Mouse (Mus musculus) stomach, embryonic 14.5 days (tissue): Measurements from ENCODE around the gene Abcb11. TPM values are rescaled to one million over a fixed set of nuclear protein-coding genes. Genes with fewer than 3 reads are reported as not detected.
"Not testable (repeated sequence)": the region's sequence is repeated elsewhere in the genome, so short reads cannot be mapped to it uniquely, and the experiment has no call there.

Experiments
- ATAC-seq: fragments of 200-750 bp; cut with Nextera tagmentation; 2 replicates; pipeline ENCODE4 v1.8.0; 2017; ENCODE audit warnings: low read depth, moderate TSS enrichment; ENCODE audit not compliant: insufficient number of reproducible peaks, insufficient read depth, low FRiP score
- H3K27ac ChIP-seq: fragments of 300-500 bp; sonication (generic); 2 replicates; pipeline ENCODE4 v1.5.1; 2014; ENCODE audit warnings: mild to moderate bottlenecking, low read length, moderate library complexity, mixed read lengths
- H3K27me3 ChIP-seq: fragments of 300-500 bp; sonication (generic); 2 replicates; pipeline ENCODE4 v1.6.1; 2014; ENCODE audit warnings: low read length, control low read depth, mixed read lengths; ENCODE audit not compliant: control insufficient read depth, insufficient read depth
- H3K36me3 ChIP-seq: fragments of 300-500 bp; sonication (generic); 2 replicates; pipeline ENCODE4 v1.6.1; 2014; ENCODE audit warnings: mild to moderate bottlenecking, control low read depth, low read length, moderate library complexity, mixed read lengths; ENCODE audit not compliant: control insufficient read depth, insufficient read depth
- H3K4me1 ChIP-seq: fragments of 300-500 bp; sonication (generic); 2 replicates; pipeline ENCODE4 v1.6.1; 2014; ENCODE audit warnings: low read length, control low read depth, mixed read lengths; ENCODE audit not compliant: control insufficient read depth, insufficient read depth
- H3K4me2 ChIP-seq: fragments of 300-500 bp; sonication (generic); replicated peaks from 2 replicates; pipeline ENCODE4 v1.6.1; 2014; ENCODE audit warnings: low read depth, low read length, control low read depth
- H3K4me3 ChIP-seq: fragments of 300-500 bp; sonication (generic); 2 replicates; pipeline ENCODE4 v1.5.1; 2014; ENCODE audit warnings: low read depth, low read length, control low read depth
- H3K9ac ChIP-seq: fragments of 300-500 bp; sonication (generic); replicated peaks from 2 replicates; pipeline ENCODE4 v1.6.1; 2014; ENCODE audit warnings: low read depth, mild to moderate bottlenecking, control low read depth, low read length, moderate library complexity, mixed read lengths
- H3K9me3 ChIP-seq: fragments of 300-500 bp; sonication (generic); 2 replicates; pipeline ENCODE4 v1.6.1; 2016; ENCODE audit warnings: low read depth, low read length, control low read depth; ENCODE audit not compliant: control insufficient read depth
- WGBS: fragments of 180-500 bp; shearing (Covaris S2); extraction: QIAGEN DNeasy Blood & Tissue Kit; methylation state at CpG from one replicate; pipeline ENCODE4 v1.1.7; 2014; 5-methylcytosine and 5-hydroxymethylcytosine counted together
- polyA plus RNA-seq: library from polyadenylated mRNA; unstranded; fragments of >200 nt; fragmentation: Nextera tagmentation; extraction: Ambion mirVana; gene quantifications from 2 replicates; pipeline ENCODE4 v1.2.1, GENCODE M21; 2014

Abcb11 gene
- polyA plus RNA-seq, 1 experiment from 2014 or later: not detected

DNA sequence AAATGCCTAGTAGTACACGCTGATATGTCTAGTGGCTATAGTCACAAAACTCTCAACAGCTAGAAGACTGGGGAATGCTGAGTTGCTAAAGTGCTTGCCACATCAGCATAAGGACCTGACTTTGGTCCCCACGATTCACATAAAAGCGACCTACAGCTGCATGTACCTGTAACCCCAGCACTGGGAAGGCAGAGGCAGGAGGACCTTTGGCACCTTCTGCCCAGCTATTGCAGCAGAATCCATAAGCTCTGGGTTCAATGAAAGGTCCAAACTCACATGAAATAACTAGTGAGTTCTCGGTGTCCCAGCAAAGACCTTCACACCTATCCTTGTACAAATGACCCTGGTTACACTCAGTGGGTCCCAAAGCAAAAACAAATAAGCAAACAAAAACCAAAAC lies 31.1 kb downstream of the Abcb11 start:
- ATAC-seq: no peak
- H3K27ac ChIP-seq: no peak overlapping the region
- H3K36me3 ChIP-seq: no peaks in the 10 kb centered on the region

DNA sequence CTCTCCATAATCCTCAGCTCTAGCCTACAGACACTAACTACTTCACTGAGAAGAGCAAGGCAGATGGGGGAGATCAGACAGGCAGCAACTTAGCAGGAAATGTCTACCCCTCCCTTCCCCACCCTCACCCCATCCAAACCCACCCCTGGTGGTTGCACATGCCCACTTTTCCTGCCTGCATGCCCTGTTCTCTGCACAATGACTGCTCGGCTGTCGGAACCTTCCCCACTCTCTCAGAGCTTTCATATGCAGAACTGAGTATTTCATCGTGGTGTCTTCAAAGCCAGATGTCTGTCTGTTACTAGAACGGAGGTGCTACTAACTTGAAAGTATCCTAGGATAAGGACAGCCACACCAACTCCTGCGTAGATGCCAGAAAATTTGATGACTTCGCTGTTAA lies 34.3 kb downstream of the Abcb11 start:
- 72% methylated on average over 6 of the region's 6 CpGs for WGBS
- Histone ChIP-seq H3K36me3 (no peaks in the 10 kb centered on the region), H3K4me3 (no peak overlapping the region), H3K9ac (no peak overlapping the region), H3K27me3 (no peaks in the 10 kb centered on the region), H3K9me3 (no peaks in the 10 kb centered on the region), H3K27ac (no peak overlapping the region), H3K4me1 (no peaks in the 10 kb centered on the region), H3K4me2 (no peak overlapping the region)
- ATAC-seq: no peak

More for the DNA sequence above, 31.1 kb downstream of the Abcb11 start:
- Histone ChIP-seq H3K4me1 (no peaks in the 10 kb centered on the region), H3K9me3 (no peaks in the 10 kb centered on the region), H3K27me3 (no peaks in the 10 kb centered on the region), H3K9ac (no peak overlapping the region), H3K4me2 (no peak overlapping the region), H3K4me3 (no peak overlapping the region)
- 95% methylated on average over 4 of the region's 4 CpGs for WGBS

DNA sequence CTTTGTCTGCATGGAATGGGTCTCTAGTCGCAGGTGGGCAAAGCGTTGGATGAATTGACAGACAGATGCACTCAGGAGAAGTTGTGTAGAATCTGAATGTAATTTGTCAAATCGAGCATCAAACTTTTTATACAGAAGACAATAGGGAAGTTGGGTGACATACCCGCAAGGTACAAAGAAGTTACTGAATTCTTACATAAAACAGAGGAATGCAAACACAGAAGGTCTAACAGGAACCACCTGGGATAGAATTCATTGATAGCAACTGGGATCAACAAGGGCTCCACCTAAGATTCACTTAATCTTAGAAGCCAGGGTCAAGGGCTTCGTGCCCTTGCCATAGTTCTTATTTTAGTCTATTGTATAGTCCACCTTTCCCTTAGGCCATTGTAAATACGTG lies 41.8 kb downstream of the Abcb11 start:
- 93% methylated on average over 5 of the region's 6 CpGs for WGBS
- not testable (repeated sequence) for H3K27ac ChIP-seq, H3K27me3 ChIP-seq, H3K9me3 ChIP-seq, H3K36me3 ChIP-seq, H3K9ac ChIP-seq, H3K4me3 ChIP-seq, ATAC-seq, H3K4me2 ChIP-seq, H3K4me1 ChIP-seq

DNA sequence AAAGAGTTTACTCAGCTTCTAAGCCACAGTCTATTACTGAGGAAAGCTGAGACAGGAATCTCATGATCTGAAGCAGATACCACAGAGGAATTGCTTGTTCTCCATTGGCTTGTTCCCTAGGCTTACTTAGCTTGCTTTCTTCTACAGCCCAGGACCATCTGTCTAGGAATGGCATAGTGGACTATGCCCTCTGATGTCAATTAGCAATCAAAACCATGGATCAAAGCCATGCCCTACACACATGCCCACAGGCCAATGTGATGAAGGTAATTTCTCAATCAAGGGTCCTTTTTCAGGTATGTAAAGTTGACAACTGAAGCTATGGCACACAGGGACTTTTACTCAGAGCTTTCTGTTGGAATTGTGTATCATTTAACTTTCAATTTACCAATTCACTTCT lies 47.9 kb downstream of the Abcb11 start:
- ATAC-seq: no peak
- Histone ChIP-seq H3K4me1 (no peaks in the 10 kb centered on the region), H3K9me3 (no peaks in the 10 kb centered on the region), H3K27me3 (no peaks in the 10 kb centered on the region), H3K36me3 (no peaks in the 10 kb centered on the region), H3K27ac (no peak overlapping the region), H3K4me3 (no peak overlapping the region), H3K4me2 (no peak overlapping the region), H3K9ac (no peak overlapping the region)

DNA sequence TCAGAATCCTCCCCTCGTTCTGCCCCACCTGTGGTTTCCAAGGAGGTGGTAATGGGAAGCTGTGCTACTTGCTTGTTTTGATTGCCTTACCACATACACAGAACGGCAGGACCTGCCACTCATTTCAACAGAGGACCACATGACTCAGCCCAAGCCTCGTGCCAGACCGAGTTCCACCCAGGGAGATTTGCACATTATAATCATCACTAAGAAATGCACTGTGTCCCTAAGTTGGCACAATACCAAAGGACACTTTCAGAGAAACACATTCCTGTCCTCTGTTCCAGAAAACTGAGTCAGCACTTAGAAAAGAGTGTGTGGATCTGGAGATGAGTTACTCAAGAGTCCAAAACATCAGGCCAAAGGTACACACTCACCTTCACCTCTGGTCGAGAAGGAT lies 53.4 kb downstream of the Abcb11 start:
- ATAC-seq: no peak
- Histone ChIP-seq H3K27me3 (no peaks in the 10 kb centered on the region), H3K4me1 (no peaks in the 10 kb centered on the region), H3K27ac (no peak overlapping the region), H3K4me3 (no peak overlapping the region), H3K9ac (no peak overlapping the region), H3K9me3 (no peaks in the 10 kb centered on the region), H3K4me2 (no peak overlapping the region), H3K36me3 (no peaks in the 10 kb centered on the region)
- 63% methylated on average over 5 of the region's 5 CpGs for WGBS

DNA sequence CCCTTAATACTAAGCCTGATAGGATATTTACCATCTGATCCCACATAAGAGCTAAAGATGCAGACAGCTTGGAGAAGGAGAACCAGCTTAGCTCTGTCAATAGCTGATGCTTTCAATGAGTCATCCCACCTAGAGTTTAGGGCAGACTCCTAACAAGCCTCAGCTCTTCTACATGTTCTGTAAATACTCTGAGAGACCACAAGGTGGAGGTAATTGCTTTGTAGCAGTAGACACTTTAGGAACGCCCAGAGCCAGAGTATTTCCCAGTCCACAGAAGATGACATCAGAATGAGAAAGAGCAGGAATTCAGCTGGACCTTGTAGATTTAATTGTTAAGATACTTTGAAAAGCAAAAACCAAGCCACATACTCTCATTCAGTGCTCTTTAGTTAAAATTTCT lies 66.5 kb downstream of the Abcb11 start:
- H3K9me3 ChIP-seq: no peaks in the 10 kb centered on the region
- no peak overlapping the region for H3K27ac ChIP-seq
- 8% methylated on average over 1 of the region's 1 CpGs for WGBS
- ATAC-seq: peak; percentile 71; the same call in 1 of the 2 replicates
- H3K4me2 ChIP-seq: no peak overlapping the region
- H3K4me3 ChIP-seq: no peak overlapping the region
- H3K36me3 ChIP-seq: no peaks in the 10 kb centered on the region
- no peaks in the 10 kb centered on the region for H3K27me3 ChIP-seq
- H3K4me1 ChIP-seq: no peaks in the 10 kb centered on the region
- H3K9ac ChIP-seq: no peak overlapping the region

DNA sequence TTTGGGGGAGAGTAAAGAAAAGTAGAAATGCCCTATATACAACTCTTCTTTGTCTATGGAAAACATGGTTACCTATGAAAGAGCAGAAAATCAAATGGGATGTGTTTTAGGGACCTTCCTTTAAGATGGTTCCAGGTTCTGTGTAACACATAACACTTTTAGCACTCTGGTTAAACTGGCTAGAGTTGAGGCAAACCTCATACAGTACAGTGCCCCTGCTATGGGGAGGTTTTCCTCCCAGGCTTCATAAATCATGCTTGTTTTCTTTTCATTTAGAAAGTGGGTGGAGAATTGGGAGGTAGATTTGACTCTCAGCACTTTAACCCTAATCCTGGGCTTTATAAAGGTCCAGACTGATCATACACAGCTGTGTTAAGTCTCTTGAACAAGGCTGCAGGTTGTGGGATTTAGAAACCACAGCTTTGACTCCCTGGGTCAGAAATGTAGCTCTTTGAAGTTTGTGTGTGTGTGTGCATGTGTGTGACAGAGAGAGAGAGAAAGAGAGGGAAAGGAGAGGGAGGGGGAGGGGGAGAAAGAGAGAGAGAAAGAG lies 78.3 kb downstream of the Abcb11 start:
- Histone ChIP-seq H3K9me3 (no peaks in the 10 kb centered on the region), H3K27ac (no peak overlapping the region), H3K4me2 (no peak overlapping the region), H3K9ac (no peak overlapping the region), H3K4me3 (no peak overlapping the region), H3K27me3 (no peaks in the 10 kb centered on the region), H3K4me1 (no peaks in the 10 kb centered on the region), H3K36me3 (no peaks in the 10 kb centered on the region)
- no peak for ATAC-seq

DNA sequence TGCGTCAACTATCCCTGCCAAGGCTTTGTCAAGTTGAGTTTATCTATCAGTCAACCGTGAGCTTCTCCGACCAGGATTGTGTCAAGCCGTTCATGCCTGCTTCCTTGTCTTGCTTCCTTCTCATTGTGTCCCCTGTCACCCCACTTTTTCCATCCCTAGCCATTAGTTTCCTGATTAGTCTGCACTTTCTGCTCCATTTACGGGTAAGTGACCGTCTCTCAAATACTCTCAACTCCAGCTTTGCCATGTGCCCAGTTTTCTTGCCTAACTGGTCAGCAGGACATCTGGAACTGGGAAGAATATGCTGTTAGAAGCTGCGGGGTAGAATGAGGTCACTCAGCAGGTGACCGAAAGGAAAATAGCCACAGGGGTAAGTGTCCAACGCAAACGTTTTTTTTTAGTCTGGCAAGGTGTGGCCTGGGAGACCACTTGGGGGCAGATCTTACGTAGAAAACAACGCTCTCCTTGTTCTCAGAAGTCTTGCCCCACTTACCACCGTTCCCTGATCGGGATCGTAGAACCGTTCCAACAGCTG lies 94.1 kb downstream of the Abcb11 start:
- Histone ChIP-seq H3K4me2 (no peak overlapping the region), H3K9ac (no peak overlapping the region), H3K9me3 (no peaks in the 10 kb centered on the region), H3K4me3 (no peak overlapping the region), H3K36me3 (no peaks in the 10 kb centered on the region), H3K27me3 (no peaks in the 10 kb centered on the region), H3K4me1 (no peaks in the 10 kb centered on the region), H3K27ac (no peak overlapping the region)
- 69% methylated on average over 16 of the region's 16 CpGs for WGBS
- ATAC-seq: no peak

DNA sequence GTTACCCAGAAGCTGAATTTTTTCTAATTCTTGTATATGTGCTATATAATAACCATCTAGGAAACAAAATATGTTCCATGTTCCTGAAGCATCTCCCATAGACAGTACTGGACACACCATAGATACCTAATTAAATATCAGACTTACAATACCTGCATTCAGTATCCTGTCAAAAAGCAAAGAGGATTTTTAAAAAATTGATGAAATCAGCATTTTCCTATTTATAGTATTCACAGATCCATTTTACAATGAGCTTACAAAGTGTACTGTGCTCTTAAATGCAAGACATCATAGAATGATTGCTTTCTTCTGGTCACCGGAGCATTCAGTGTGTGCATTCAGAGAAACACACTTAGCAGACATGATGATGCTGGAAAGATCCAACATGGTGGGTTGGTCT lies 95.3 kb downstream of the Abcb11 start:
- 84% methylated on average over 1 of the region's 1 CpGs for WGBS
- H3K27me3 ChIP-seq: no peaks in the 10 kb centered on the region
- no peak overlapping the region for H3K9ac ChIP-seq
- H3K27ac ChIP-seq: no peak overlapping the region
- H3K36me3 ChIP-seq: no peaks in the 10 kb centered on the region
- H3K4me1 ChIP-seq: no peaks in the 10 kb centered on the region
- H3K4me3 ChIP-seq: no peak overlapping the region
- H3K4me2 ChIP-seq: no peak overlapping the region
- H3K9me3 ChIP-seq: no peaks in the 10 kb centered on the region
- ATAC-seq: no peak
